Mouse (Mus musculus) left cerebral cortex, adult 18-20 months (tissue): ENCODE results near the gene C77080. TPM values are rescaled to one million over a fixed set of nuclear protein-coding genes. Genes with fewer than 3 reads are reported as not detected.

Experiments used
- microRNA-seq, 2 experiments: library from miRNA; unstranded; fragments of <30 nt; microRNA quantifications; one replicate each; pipeline ENCODE4 v1.2.0; 2021
- total RNA-seq, 2 experiments: library from RNA; stranded (reverse); gene quantifications; 2 replicates each; pipeline ENCODE4 v1.2.3; 2021

The C77080 gene
- total RNA-seq, 2 experiments from 2014 or later: 23.1 to 24.0 TPM

Small RNA genes within 50 kb of the gene (microRNA-seq; reads per million reads assigned to microRNA genes)
- gene Gm22994: 0 reads per million in 2 experiments

Other genes with a start within 250 kb of the C77080 start
- 10 to 100 TPM; 54.7 to 59.3 TPM for gene Rnf19b, start 203.1 kb downstream of the C77080 start, total RNA-seq
- gene Tmem54, start 155.9 kb downstream of the C77080 start, total RNA-seq: not detected
- 100 to 1,000 TPM; 684 to 738 TPM for gene Hpca, start 139.4 kb downstream of the C77080 start, total RNA-seq
- gene Fndc5, start 124.4 kb downstream of the C77080 start, total RNA-seq: 10 to 100 TPM; 55.0 to 63.3 TPM
- 10 to 100 TPM; 37.1 to 38.3 TPM for gene S100pbp, start 71.7 kb downstream of the C77080 start, total RNA-seq
- gene Yars, start 71.6 kb downstream of the C77080 start, total RNA-seq: 100 to 1,000 TPM in 1 of 2 experiments, 10 to 100 TPM in 1; 83.9 to 102 TPM
- gene Sync, start 26.2 kb upstream of the C77080 start, total RNA-seq: 1 to 10 TPM; 1.9 to 2.5 TPM
- 100 to 1,000 TPM; 122 to 129 TPM for gene Rbbp4, start 74.0 kb upstream of the C77080 start, total RNA-seq
- gene Zbtb8os, start 74.3 kb upstream of the C77080 start, total RNA-seq: 10 to 100 TPM; 28.5 to 31.9 TPM
- 1 to 10 TPM; 4.8 to 5.0 TPM for gene Zbtb8a, start 116.7 kb upstream of the C77080 start, total RNA-seq
- gene Zbtb8b, start 179.4 kb upstream of the C77080 start, total RNA-seq: 1 to 10 TPM; 6.2 to 7.2 TPM
- 10 to 100 TPM; 59.8 to 62.7 TPM for gene Bsdc1, start 200.2 kb upstream of the C77080 start, total RNA-seq
- gene Tssk3, start 229.6 kb upstream of the C77080 start, total RNA-seq: not detected
- gene Fam229a, start 229.8 kb upstream of the C77080 start, total RNA-seq: under 1 TPM in 1 of 2 experiments, not detected in 1; 0.66 TPM